Mouse (Mus musculus): ENCODE measurements around the gene Acsm4. TPM values are rescaled to one million over a fixed set of nuclear protein-coding genes. Genes with fewer than 3 reads are reported as not detected.

Acsm4 gene
- total RNA-seq, 4 experiments from 2014 or later: not detected

DNA sequence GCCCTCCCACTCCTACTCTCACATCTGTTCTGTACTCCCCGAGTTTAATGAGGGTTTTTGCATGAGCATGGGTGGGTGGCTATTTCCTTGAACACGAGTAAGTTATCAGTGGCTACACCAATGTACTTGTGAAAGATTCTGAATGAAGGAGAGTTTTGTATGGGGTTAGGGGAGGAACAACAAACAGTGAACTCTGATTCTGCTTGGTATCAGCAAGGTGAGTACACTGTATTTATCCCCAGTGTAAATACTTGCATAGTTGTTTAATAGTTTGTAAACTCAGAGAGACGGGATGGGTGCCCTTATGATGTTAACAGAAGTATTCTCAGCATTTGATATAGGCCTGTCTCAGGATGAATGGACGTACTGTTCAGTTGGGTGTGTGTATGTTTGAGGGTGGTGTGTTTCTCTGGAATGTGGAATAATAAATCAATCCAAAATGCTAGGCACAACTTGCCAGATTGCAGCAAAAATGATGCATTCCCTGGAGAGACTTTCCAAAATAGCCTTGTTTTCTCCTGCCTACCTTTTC, 72.4 kb downstream of the Acsm4 start:
- DNase-seq (ENCODE audit: low spot score in 2 of 2): no peak

Other genes starting within 250 kb of the Acsm4 start
- gene Gp2, start 230.7 kb upstream of the Acsm4 start, total RNA-seq (2022): not detected
- not detected for gene Umod, start 210.7 kb upstream of the Acsm4 start, total RNA-seq (2022)
- gene Acsm5, start 170.6 kb upstream of the Acsm4 start, total RNA-seq (2022): 1 to 10 TPM in 2 of 4 experiments, under 1 TPM in 2; 0.48 to 2.5 (median 1.4) TPM
- not detected for gene Pdilt, start 166.5 kb upstream of the Acsm4 start, total RNA-seq (2022)
- not detected for gene Acsm2, start 135.7 kb upstream of the Acsm4 start, total RNA-seq (2022)
- under 1 TPM; 0.19 to 0.88 (median 0.58) TPM for gene Acsm1, start 83.0 kb upstream of the Acsm4 start, total RNA-seq (2022)
- gene Thumpd1, start 30.8 kb downstream of the Acsm4 start, total RNA-seq (2022): 10 to 100 TPM; 16.1 to 22.1 (median 19.4) TPM
- gene Acsm3, start 70.9 kb downstream of the Acsm4 start, total RNA-seq (2022): 1 to 10 TPM in 1 of 4 experiments, under 1 TPM in 3; 0.12 to 1.6 (median 0.39) TPM
- gene Rexo5, start 104.0 kb downstream of the Acsm4 start, total RNA-seq (2022): under 1 TPM in 1 of 4 experiments, not detected in 3; 0.64 TPM
- gene Eri2, start 104.0 kb downstream of the Acsm4 start, total RNA-seq (2022): 1 to 10 TPM in 3 of 4 experiments, under 1 TPM in 1; 0.88 to 1.1 (median 1.1) TPM
- gene Lyrm1, start 205.8 kb downstream of the Acsm4 start, total RNA-seq (2022): 10 to 100 TPM in 1 of 4 experiments, 1 to 10 TPM in 3; 8.2 to 11.5 (median 9.2) TPM
- gene Dcun1d3, start 206.3 kb downstream of the Acsm4 start, total RNA-seq (2022): 10 to 100 TPM; 13.2 to 22.6 (median 20.8) TPM

Data from gastrocnemius, adult 8-10 months (tissue).